Mouse (Mus musculus) embryonic facial prominence, embryonic 10.5 days (tissue): ENCODE results near the gene Mast1. TPM values are rescaled to one million over a fixed set of nuclear protein-coding genes. Genes with fewer than 3 reads are reported as not detected.
A peak's percentile ranks its signal among the peaks of the same experiment; 100 is the strongest.

Experiments used
- DNase-seq: peaks from one replicate; pipeline ENCODE4 v3.0.0-alpha.2; 2017; ENCODE audit warnings: low spot score
- H3K27ac ChIP-seq: fragments of 300-500 bp; sonication (generic); replicated peaks from 2 replicates; pipeline ENCODE4 v1.5.1; 2016; ENCODE audit warnings: mild to moderate bottlenecking
- H3K27me3 ChIP-seq: fragments of 300-500 bp; sonication (generic); replicated peaks from 2 replicates; pipeline ENCODE4 v1.6.1; 2016; ENCODE audit warnings: low read depth, mild to moderate bottlenecking; ENCODE audit not compliant: poor library complexity, severe bottlenecking
- H3K36me3 ChIP-seq: fragments of 300-500 bp; sonication (generic); replicated peaks from 2 replicates; pipeline ENCODE4 v1.6.1; 2016; ENCODE audit warnings: mild to moderate bottlenecking, moderate library complexity
- H3K4me1 ChIP-seq: fragments of 300-500 bp; sonication (generic); 2 replicates; pipeline ENCODE4 v1.6.1; 2016
- H3K4me3 ChIP-seq: fragments of 300-500 bp; sonication (generic); 2 replicates; pipeline ENCODE4 v1.5.1; 2016; ENCODE audit warnings: mild to moderate bottlenecking, moderate library complexity
- H3K9me3 ChIP-seq: fragments of 300-500 bp; sonication (generic); 2 replicates; pipeline ENCODE4 v1.6.1; 2016; ENCODE audit warnings: mild to moderate bottlenecking
- WGBS: fragments of 180-500 bp; shearing (Covaris S2); methylation state at CpG from one replicate; pipeline ENCODE4 v1.1.7; 2016; 5-methylcytosine and 5-hydroxymethylcytosine counted together
- polyA plus RNA-seq: library from polyadenylated mRNA; unstranded; fragments of >200 nt; fragmentation: Nextera tagmentation; extraction: Ambion mirVana; gene quantifications from 2 replicates; pipeline ENCODE4 v1.2.1, GENCODE M21; 2016

The Mast1 gene
- polyA plus RNA-seq, 1 experiment from 2014 or later: 3.4 TPM

- WGBS: 3% methylated on average over 52 of the region's 52 CpGs
- peaks cover 75% of the 10 kb centered on the region for H3K27me3 ChIP-seq
- H3K27ac ChIP-seq: no peak overlapping the region
- H3K9me3 ChIP-seq: no peaks in the 10 kb centered on the region
- peak; percentile 85 for DNase-seq
- peaks cover 13% of the 10 kb centered on the region for H3K4me1 ChIP-seq
- no peaks in the 10 kb centered on the region for H3K36me3 ChIP-seq
- H3K4me3 ChIP-seq: peak overlapping the region; percentile 57
These were observed 8.5 kb downstream of the Mast1 start for GRCm38 (mm10) chr8:84928456-84929306.

DNA sequence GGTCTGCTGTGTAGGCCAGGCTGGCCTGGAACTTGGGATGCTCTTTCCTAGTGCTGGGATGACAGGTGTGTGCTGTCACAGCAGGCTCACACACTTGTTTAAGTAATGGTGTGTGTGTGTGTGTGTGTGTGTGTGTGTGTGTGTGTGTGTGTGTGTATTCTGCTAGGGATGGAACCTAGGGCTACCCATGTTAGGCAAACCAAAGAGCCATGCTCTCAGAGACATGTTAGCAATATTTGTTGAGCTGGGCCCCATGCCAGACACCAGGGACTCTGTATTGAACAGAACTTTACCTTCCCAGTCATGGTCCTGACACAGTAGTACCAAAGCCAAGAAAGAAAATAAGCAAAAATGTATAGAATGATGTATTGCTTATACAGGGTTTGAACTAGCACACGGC is 9.6 kb downstream of the Mast1 start:
- no peak overlapping the region for H3K27ac ChIP-seq
- no peak overlapping the region for H3K4me3 ChIP-seq
- 83% methylated on average over 1 of the region's 1 CpGs for WGBS
- DNase-seq: no peak
- no peaks in the 10 kb centered on the region for H3K36me3 ChIP-seq
- H3K4me1 ChIP-seq: peaks cover 13% of the 10 kb centered on the region
- no peaks in the 10 kb centered on the region for H3K9me3 ChIP-seq
- peaks cover 71% of the 10 kb centered on the region for H3K27me3 ChIP-seq

DNA sequence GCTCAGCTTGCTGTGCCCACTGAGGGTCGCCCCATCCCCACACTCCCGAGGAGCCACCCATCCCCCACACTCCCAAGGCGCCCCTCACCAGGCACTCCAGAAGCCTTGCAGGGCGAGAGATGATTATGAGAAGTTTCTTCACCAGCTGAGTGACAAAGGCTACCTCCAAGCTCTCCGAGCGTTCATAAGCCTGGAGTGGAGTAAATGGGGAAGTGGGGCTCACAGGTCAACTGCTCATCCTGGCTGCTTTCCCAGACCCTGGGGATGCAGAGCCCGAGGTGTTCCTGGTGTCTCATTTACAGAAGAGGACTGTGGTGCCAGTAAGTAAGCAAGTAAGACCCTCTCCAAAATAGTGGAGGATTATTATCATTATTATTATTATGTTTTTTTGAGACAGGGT is 11.6 kb downstream of the Mast1 start:
- H3K36me3 ChIP-seq: no peaks in the 10 kb centered on the region
- H3K4me1 ChIP-seq: peaks cover 13% of the 10 kb centered on the region
- H3K9me3 ChIP-seq: no peaks in the 10 kb centered on the region
- WGBS: 76% methylated on average over 7 of the region's 7 CpGs
- peaks cover 51% of the 10 kb centered on the region for H3K27me3 ChIP-seq
- H3K4me3 ChIP-seq: no peak overlapping the region
- DNase-seq: no peak
- no peak overlapping the region for H3K27ac ChIP-seq

GRCm38 (mm10) chr8:84921596-84921995 is 15.6 kb downstream of the Mast1 start:
- 0 out of 2 replicates have a peak, but pooled peaks cover under 1% of the 10 kb centered on the region for H3K36me3 ChIP-seq
- H3K9me3 ChIP-seq: no peaks in the 10 kb centered on the region
- no peak overlapping the region for H3K27ac ChIP-seq
- peaks cover 53% of the 10 kb centered on the region for H3K27me3 ChIP-seq
- 79% methylated on average over 2 of the region's 2 CpGs for WGBS
- DNase-seq: no peak
- no peak overlapping the region for H3K4me3 ChIP-seq
- H3K4me1 ChIP-seq: peaks cover 6% of the 10 kb centered on the region; the same call in 1 of the 2 replicates

- peaks cover 70% of the 10 kb centered on the region for H3K27me3 ChIP-seq
- no peak for DNase-seq
- WGBS: 94% methylated on average over 15 of the region's 15 CpGs
- no peak overlapping the region for H3K4me3 ChIP-seq
- H3K9me3 ChIP-seq: peaks cover 6% of the 10 kb centered on the region; the same call in 1 of the 2 replicates
- H3K4me1 ChIP-seq: peaks cover 7% of the 10 kb centered on the region; the same call in 1 of the 2 replicates
- H3K36me3 ChIP-seq: peaks cover 7% of the 10 kb centered on the region
- no peak overlapping the region for H3K27ac ChIP-seq
These were observed 18.5 kb downstream of the Mast1 start for GRCm38 (mm10) chr8:84918646-84919045.

DNA sequence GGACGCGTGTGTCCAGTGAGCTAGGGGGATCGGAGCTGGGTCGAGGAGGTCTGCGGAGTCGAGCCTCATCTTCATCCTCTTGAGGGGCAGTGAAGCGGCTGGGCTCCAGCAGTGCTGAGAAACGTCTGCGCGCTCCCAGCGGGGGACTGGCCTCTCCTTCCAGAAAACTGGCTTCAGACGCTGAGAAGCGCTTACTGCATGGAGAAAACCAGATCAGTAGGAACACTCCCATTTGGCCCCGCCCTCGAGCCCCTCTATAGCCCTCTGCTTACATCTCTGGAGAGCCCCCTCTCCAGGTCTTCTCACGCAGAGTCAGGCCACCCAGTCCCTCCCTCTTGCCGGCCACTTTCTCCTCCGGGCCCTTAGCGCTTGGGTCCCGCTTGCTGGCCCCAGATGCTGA is 19.4 kb downstream of the Mast1 start:
- Histone ChIP-seq H3K27me3 (peaks cover 77% of the 10 kb centered on the region), H3K27ac (no peak overlapping the region), H3K4me1 (peaks cover 16% of the 10 kb centered on the region), H3K36me3 (peaks cover 7% of the 10 kb centered on the region), H3K4me3 (no peak overlapping the region; the same call in 1 of the 2 replicates), H3K9me3 (peaks cover 6% of the 10 kb centered on the region; the same call in 1 of the 2 replicates)
- WGBS: 26% methylated on average over 20 of the region's 20 CpGs
- no peak for DNase-seq

GRCm38 (mm10) chr8:84915269-84915668 is 21.9 kb downstream of the Mast1 start:
- peaks cover 24% of the 10 kb centered on the region for H3K4me1 ChIP-seq
- no peak for DNase-seq
- peaks cover 100% of the 10 kb centered on the region for H3K27me3 ChIP-seq
- H3K36me3 ChIP-seq: peaks cover 15% of the 10 kb centered on the region
- H3K4me3 ChIP-seq: no peak overlapping the region
- 88% methylated on average over 8 of the region's 8 CpGs for WGBS
- H3K27ac ChIP-seq: no peak overlapping the region
- peaks cover 6% of the 10 kb centered on the region; the same call in 1 of the 2 replicates for H3K9me3 ChIP-seq

DNA sequence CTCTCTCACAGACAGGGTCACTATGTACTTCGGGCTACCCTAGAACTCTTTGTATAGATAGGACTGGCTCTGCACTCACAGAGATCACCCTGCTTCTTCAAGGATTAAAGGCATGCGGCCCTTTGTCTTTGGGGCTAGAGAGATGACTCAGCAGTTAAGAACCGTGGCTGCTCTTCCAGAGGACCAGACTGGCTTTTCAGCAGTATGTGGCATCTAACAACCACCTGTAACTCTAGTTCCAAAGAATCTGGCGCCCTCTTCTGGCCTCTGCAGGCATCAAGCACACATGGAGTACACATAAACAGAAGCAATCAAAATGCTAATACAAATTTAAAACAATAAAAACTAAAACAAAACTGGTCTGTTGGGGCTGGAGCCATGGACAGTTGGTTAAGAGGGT is 23.2 kb downstream of the Mast1 start:
- peaks cover 37% of the 10 kb centered on the region for H3K4me1 ChIP-seq
- peaks cover 100% of the 10 kb centered on the region for H3K27me3 ChIP-seq
- peaks cover 15% of the 10 kb centered on the region for H3K36me3 ChIP-seq
- peak; percentile 48 for DNase-seq
- H3K9me3 ChIP-seq: peaks cover 6% of the 10 kb centered on the region; the same call in 1 of the 2 replicates
- 34% methylated on average over 4 of the region's 4 CpGs for WGBS
- H3K4me3 ChIP-seq: peak overlapping the region; percentile 61; the same call in 1 of the 2 replicates
- no peak overlapping the region for H3K27ac ChIP-seq

- Histone ChIP-seq H3K36me3 (peaks cover 15% of the 10 kb centered on the region), H3K9me3 (peaks cover 6% of the 10 kb centered on the region; the same call in 1 of the 2 replicates), H3K27me3 (peaks cover 99% of the 10 kb centered on the region), H3K4me3 (peak overlapping the region; percentile 61), H3K27ac (peak overlapping the region; percentile 30; the same call in 1 of the 2 replicates), H3K4me1 (peaks cover 41% of the 10 kb centered on the region)
- WGBS: 18% methylated on average over 9 of the region's 9 CpGs
- DNase-seq: no peak
These were observed 23.7 kb downstream of the Mast1 start for GRCm38 (mm10) chr8:84913502-84913900.

- peaks cover 43% of the 10 kb centered on the region for H3K4me1 ChIP-seq
- H3K4me3 ChIP-seq: peak overlapping the region; percentile 61
- WGBS: 1% methylated on average over 55 of the region's 55 CpGs
- peaks cover 94% of the 10 kb centered on the region for H3K27me3 ChIP-seq
- peaks cover 15% of the 10 kb centered on the region for H3K36me3 ChIP-seq
- H3K27ac ChIP-seq: peak overlapping the region; percentile 30
- DNase-seq: peak; percentile 78
- H3K9me3 ChIP-seq: peaks cover 6% of the 10 kb centered on the region; the same call in 1 of the 2 replicates
These were observed 24.2 kb downstream of the Mast1 start for GRCm38 (mm10) chr8:84912895-84913501.

- peak overlapping the region; percentile 61 for H3K4me3 ChIP-seq
- no peak for DNase-seq
- H3K36me3 ChIP-seq: peaks cover 15% of the 10 kb centered on the region
- no peak overlapping the region for H3K27ac ChIP-seq
- peaks cover 37% of the 10 kb centered on the region for H3K4me1 ChIP-seq
- H3K27me3 ChIP-seq: peaks cover 88% of the 10 kb centered on the region
- WGBS: 22% methylated on average over 27 of the region's 27 CpGs
- peaks cover 6% of the 10 kb centered on the region; the same call in 1 of the 2 replicates for H3K9me3 ChIP-seq
These were observed 24.8 kb downstream of the Mast1 start for GRCm38 (mm10) chr8:84912391-84912790.

DNA sequence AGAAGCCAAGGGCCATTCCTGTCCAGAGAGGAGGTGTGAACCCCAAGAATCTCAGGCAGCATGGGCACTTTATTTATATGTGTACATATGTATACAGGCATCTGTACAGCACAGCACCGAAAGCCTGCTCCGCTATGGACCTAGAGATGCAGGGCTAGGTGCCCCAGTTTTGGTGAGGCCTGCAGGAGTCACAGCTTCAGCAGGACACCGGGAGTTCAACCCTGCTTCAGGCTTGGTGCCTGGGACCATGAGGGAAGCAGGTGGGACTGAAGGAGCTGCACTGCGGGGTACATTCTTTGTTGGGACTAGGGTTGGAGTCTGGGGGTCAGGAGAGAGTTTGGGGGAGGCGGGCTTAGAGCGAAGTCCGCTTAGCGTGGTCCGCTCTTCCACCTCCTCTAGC is 25.3 kb downstream of the Mast1 start:
- 80% methylated on average over 9 of the region's 9 CpGs for WGBS
- no peak overlapping the region for H3K27ac ChIP-seq
- peaks cover 15% of the 10 kb centered on the region for H3K36me3 ChIP-seq
- peaks cover 6% of the 10 kb centered on the region; the same call in 1 of the 2 replicates for H3K9me3 ChIP-seq
- H3K27me3 ChIP-seq: peaks cover 83% of the 10 kb centered on the region
- no peak for DNase-seq
- H3K4me1 ChIP-seq: peaks cover 37% of the 10 kb centered on the region
- H3K4me3 ChIP-seq: no peak overlapping the region
